Mouse (Mus musculus) MEL-GATA-1-ER (cell line): ENCODE results near the gene Svopl.
A peak's percentile ranks its signal among the peaks of the same experiment; 100 is the strongest.

Source experiments
- DNase-seq: peaks from one replicate; pipeline ENCODE4 v3.0.0-alpha.2; 2012; ENCODE audit warnings: low read depth; ENCODE audit errors: extremely low read depth

Svopl gene

DNA sequence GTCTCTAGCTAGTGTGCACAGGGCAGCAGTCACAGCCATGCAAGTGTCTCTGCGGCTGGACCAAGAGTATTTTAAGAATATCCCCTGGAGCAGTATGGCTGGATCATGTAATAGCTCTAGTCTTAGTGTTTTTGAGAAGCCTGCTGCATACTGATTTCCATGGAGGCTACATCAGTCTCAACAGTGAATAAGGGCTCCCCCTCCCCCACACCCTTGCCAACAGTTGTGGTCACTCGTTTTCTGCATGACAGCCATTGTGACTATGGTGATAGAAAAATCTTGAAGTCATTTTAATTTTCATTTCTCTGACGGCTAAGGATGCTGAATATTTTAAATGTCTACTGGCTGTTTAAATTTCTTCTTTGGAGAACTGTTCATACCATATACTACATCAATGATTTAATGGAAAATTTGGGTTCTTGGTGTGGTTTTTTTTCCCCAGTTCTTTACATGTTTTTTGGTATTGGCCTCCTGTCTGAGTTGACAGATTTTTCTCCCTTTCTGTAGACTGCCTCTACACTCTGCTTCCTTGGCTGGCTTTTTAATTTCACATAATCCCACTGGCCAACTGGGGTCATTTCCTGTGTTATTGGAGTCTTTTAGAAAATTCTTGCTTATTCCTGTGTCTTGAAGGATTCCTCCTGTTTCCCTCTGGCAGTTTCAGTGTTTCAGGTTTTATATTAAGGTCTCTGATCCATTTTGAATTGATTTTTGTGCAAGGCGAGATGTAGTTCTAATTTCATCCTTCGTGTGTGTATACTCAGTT lies 13.8 kb downstream of the Svopl start:
- DNase-seq = no peak

DNA sequence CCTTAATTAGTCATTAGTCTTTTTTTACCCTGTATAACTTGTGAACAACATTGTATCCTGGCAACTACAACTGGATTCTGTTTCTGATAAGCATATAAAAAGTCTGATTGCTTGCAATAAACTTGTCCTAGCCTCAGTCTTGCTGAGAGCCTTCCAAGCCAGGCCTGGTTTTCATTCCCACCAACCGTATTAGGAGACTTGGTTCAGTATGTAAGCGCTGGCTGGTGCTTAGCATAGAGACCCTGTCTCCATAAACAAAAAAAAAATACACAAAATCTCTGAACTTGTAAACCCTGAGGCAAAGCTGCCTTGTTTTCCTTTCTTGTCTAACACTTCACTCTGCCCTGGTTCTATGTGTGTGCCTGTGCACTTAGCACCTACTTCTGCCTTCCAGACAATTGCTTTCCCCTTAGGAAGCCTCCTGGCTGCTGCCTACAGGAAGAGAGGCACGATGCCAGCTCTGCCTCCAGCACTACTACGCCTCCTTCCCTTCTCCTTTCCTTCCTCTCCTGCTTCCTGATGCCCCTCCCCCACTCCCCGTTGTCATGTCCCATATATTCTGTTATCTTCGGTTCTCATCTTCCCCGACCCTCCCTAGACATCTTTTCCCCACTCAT lies 14.8 kb downstream of the Svopl start:
- DNase-seq = no peak

DNA sequence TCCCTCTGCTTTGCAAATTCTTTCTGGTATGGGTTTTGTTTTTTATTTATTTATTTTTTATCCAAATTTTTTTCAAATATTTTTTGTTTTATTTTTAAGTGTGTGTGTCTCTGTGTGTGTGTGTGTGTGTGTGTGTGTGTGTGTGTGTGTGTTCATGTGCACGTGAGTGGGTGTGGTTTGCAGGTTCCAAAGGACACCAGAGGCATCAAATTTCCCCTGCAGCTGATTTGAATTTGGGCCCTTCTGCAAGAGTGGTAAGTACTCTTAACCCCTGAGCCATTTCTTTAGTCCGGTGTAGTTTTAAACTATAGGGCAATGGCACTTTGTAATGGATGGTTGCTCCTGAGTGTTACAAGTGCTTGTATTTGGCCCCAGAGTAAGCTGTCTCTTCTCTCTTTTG lies 18.6 kb downstream of the Svopl start:
- no peak for DNase-seq

DNA sequence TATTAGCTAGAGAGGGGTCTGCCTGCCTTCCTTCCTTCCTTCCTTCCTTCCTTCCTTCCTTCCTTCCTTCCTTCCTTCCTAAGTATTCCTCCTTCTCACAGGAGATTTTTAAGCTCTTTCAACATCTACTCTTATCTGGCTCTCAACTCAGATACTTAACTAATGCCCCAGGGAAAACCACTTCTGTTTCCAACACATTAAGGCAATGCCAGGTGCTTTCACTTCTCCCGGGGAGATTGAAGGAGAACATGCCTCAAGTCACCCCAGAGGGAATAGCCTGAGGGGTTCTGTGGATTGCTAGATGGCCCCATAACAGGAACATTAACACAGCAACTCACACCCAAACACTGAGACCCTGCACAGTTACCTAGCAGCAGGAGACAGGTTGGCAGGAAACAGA lies 19.0 kb downstream of the Svopl start:
- DNase-seq = no peak

DNA sequence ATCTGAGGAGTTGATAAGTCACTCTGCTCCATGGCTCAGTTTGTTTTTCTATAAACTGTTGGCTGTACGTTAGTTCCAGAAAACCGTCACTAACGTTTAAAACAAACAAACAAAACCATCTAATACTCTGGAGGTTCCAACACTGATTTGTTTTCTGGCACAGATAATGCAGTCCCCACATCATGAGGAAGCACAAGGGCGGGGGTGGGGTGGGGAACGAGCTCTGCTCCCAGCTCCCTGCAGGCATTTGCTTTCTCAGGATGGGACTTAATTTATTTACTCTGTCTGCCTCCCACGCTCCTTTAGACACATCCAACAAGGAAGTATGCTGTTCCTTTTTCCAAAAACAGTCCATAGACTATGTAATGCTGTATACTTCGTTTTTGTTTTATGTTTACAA lies 23.5 kb downstream of the Svopl start:
- no peak for DNase-seq

DNA sequence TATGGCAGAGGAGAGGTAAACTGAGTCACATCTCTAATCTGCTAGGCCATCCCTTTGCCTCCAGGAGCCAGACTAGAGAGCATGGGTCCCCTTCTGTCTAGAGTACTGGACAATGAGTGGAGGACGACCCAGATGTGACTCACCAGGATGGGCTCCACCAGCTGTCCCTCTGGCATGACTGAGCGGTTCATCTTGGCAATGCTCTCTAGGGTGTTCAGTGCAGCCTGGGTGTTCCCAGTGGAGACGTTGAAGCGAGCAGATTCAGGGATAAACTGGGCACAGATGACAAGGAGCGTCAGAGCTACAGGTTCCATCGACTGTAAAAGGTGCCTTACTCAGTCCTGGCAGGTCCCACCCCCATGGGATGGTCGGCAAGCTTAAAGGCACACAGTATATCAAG lies 25.4 kb downstream of the Svopl start:
- no peak for DNase-seq

DNA sequence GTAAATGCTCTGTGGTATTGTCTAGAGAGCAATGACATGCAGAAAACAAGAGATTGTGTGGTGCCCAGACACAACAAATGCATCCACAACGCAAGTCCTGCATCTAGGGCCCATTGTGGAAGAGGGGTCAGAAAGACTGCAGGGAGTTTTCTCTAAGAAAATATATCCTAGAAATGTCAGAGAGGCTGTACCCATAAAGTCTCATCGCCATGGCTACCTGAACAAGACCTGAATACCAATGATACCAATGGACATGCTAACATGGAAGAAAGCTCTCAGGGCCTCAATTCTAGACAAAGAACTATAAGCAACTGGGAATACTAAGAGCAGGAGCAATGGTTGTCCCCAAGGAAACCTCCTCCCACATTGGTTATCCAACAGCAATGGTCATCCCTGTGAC lies 34.0 kb downstream of the Svopl start:
- DNase-seq = no peak

DNA sequence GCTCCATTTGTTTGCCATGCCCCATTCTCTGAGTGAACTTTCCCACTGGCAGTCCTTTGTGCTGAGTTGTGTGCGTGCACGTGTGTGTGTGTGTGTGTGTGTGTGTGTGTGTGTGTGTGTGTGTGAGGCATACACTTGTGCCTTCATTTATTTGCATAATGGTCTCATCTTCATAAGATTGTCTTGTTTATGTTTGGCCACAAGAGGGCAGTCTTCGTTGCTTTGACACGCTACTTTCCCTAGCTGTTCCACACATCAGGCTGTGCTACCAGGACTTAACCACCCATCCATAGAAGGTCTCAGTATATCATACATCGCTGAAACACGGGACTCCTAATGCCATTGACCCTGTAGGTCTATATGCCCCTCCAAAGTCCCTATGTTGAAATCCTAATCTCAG lies 39.3 kb downstream of the Svopl start:
- DNase-seq = peak; percentile 68

DNA sequence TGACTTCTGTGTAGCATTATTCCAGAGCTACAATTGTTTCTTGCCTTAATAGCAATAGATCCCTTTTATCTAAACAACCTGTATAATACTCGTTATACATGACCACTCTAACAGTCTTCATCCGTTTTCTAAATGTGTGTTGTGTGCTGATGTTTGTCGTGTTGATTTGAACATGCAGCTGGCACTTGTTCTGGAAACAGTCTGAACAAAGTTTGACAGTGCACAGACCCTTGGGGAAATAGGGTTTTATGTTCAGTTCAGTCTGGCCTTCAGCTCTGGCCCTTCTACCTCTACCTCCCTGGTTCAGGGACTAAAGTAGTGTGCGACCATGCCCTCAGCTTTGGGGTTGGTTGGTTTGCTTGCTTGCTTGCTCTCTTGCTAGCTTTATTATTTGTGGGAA lies 79.4 kb downstream of the Svopl start:
- DNase-seq = no peak

DNA sequence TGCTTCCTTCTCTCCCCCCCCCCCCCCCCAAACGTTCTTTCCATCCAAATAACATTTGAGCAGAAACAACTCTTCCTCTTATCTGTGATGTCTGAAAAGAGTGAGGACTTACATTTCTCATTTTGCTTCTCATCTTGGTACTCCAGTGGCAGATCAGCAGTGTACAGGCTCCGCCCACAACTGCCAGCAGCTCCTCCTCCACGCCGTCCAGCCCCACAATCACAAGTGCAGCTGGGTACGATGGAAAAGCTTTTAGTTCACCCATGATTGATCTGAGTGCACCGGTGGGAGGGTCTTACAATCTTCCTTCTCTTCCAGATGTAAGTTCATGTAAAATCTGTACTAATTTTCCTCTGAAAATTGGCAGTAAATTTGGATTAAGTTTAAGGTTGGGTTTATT lies 95.5 kb downstream of the Svopl start:
- no peak for DNase-seq

DNA sequence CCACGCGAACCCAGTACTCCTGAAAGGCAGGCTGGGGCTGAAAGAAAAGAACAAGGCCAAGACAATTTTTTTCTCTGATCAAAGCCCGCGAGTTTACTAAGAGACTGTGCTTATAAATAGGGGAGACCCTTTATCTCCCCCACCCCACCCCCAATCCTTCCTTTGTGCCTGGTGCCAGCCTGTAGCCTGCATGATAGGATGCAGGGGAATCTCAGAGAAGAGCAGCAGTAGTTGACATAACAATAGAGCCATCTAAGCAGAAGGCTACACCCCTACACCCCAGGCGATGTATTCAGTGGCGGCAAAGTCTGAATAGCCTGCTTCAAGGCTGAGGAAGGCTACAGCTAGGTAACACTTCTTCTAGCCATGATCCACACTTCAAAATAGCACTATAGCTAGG lies 110.3 kb downstream of the Svopl start:
- DNase-seq = no peak
